Mouse (Mus musculus) limb, embryonic 13.5 days (tissue): ENCODE results near the gene Egfem1. TPM values are rescaled to one million over a fixed set of nuclear protein-coding genes. Genes with fewer than 3 reads are reported as not detected.

Experiments
- ATAC-seq: fragments of 200-750 bp; cut with Nextera tagmentation; 2 replicates; pipeline ENCODE4 v1.8.0; 2017; ENCODE audit warnings: low read depth, moderate number of reproducible peaks, moderate TSS enrichment; ENCODE audit not compliant: low FRiP score
- H3K27ac ChIP-seq: fragments of 300-500 bp; sonication (generic); 2 replicates; pipeline ENCODE4 v1.5.1; 2015; ENCODE audit warnings: inconsistent platforms, mild to moderate bottlenecking, moderate library complexity
- H3K27me3 ChIP-seq: fragments of 300-500 bp; sonication (generic); 2 replicates; pipeline ENCODE4 v1.6.1; 2015; ENCODE audit warnings: mild to moderate bottlenecking, inconsistent platforms
- H3K36me3 ChIP-seq: fragments of 300-500 bp; sonication (generic); 2 replicates; pipeline ENCODE4 v1.6.1; 2015; ENCODE audit warnings: inconsistent platforms, mild to moderate bottlenecking, moderate library complexity
- H3K4me1 ChIP-seq: fragments of 300-500 bp; sonication (generic); 2 replicates; pipeline ENCODE4 v1.6.1; 2015; ENCODE audit warnings: inconsistent platforms
- H3K4me2 ChIP-seq: fragments of 300-500 bp; sonication (generic); replicated peaks from 2 replicates; pipeline ENCODE4 v1.6.1; 2015; ENCODE audit warnings: inconsistent platforms, mild to moderate bottlenecking, moderate library complexity
- H3K4me3 ChIP-seq: fragments of 300-500 bp; sonication (generic); 2 replicates; pipeline ENCODE4 v1.5.1; 2015; ENCODE audit warnings: moderate library complexity, mild to moderate bottlenecking, inconsistent platforms
- H3K9ac ChIP-seq: fragments of 300-500 bp; sonication (generic); 2 replicates; pipeline ENCODE4 v1.6.1; 2015; ENCODE audit warnings: mild to moderate bottlenecking, inconsistent platforms
- H3K9me3 ChIP-seq: fragments of 300-500 bp; sonication (generic); 2 replicates; pipeline ENCODE4 v1.6.1; 2016; ENCODE audit warnings: inconsistent platforms
- WGBS: fragments of 180-500 bp; shearing (Covaris S2); methylation state at CpG from one replicate; pipeline ENCODE4 v1.1.7; 2015; 5-methylcytosine and 5-hydroxymethylcytosine counted together
- polyA plus RNA-seq: library from polyadenylated mRNA; unstranded; fragments of >200 nt; fragmentation: Nextera tagmentation; extraction: Ambion mirVana; gene quantifications from 2 replicates; pipeline ENCODE4 v1.2.1, GENCODE M21; 2015

The Egfem1 gene
- polyA plus RNA-seq, 1 experiment from 2014 or later, result 7.5 TPM

GRCm38 (mm10) chr3:29082996-29083350 lies 1.1 kb downstream of the Egfem1 start:
- H3K4me2 ChIP-seq, result peak overlapping the region; percentile 99
- peaks cover 18% of the 10 kb centered on the region for H3K4me1 ChIP-seq
- no peak overlapping the region for H3K27ac ChIP-seq
- no peaks in the 10 kb centered on the region for H3K9me3 ChIP-seq
- H3K4me3 ChIP-seq, result peak overlapping the region; percentile 57
- no peak for ATAC-seq
- no peaks in the 10 kb centered on the region for H3K36me3 ChIP-seq
- peaks cover 79% of the 10 kb centered on the region for H3K27me3 ChIP-seq
- peak overlapping the region; percentile 63 for H3K9ac ChIP-seq
- WGBS, result 3% methylated on average over 12 of the region's 12 CpGs

- no peak overlapping the region for H3K4me3 ChIP-seq
- no peaks in the 10 kb centered on the region for H3K9me3 ChIP-seq
- H3K9ac ChIP-seq, result no peak overlapping the region
- no peaks in the 10 kb centered on the region for H3K27me3 ChIP-seq
- 62% methylated on average over 2 of the region's 2 CpGs for WGBS
- no peak for ATAC-seq
- H3K4me2 ChIP-seq, result no peak overlapping the region
- H3K27ac ChIP-seq, result no peak overlapping the region
- H3K4me1 ChIP-seq, result no peaks in the 10 kb centered on the region
- no peaks in the 10 kb centered on the region for H3K36me3 ChIP-seq
These were observed 16.6 kb downstream of the Egfem1 start for GRCm38 (mm10) chr3:29098467-29098866.

GRCm38 (mm10) chr3:29106016-29106723 lies 24.3 kb downstream of the Egfem1 start:
- no peak overlapping the region for H3K27ac ChIP-seq
- H3K4me3 ChIP-seq, result no peak overlapping the region
- no peak overlapping the region for H3K4me2 ChIP-seq
- WGBS, result 80% methylated on average over 3 of the region's 3 CpGs
- no peaks in the 10 kb centered on the region for H3K9me3 ChIP-seq
- H3K4me1 ChIP-seq, result no peaks in the 10 kb centered on the region
- no peak for ATAC-seq
- no peak overlapping the region for H3K9ac ChIP-seq
- H3K36me3 ChIP-seq, result no peaks in the 10 kb centered on the region
- no peaks in the 10 kb centered on the region for H3K27me3 ChIP-seq

GRCm38 (mm10) chr3:29107134-29107533 lies 25.3 kb downstream of the Egfem1 start:
- 78% methylated on average over 1 of the region's 1 CpGs for WGBS
- Histone ChIP-seq H3K9me3 (no peaks in the 10 kb centered on the region), H3K4me2 (no peak overlapping the region), H3K36me3 (no peaks in the 10 kb centered on the region), H3K27me3 (no peaks in the 10 kb centered on the region), H3K27ac (no peak overlapping the region), H3K4me1 (no peaks in the 10 kb centered on the region), H3K9ac (no peak overlapping the region), H3K4me3 (no peak overlapping the region)
- ATAC-seq, result no peak

GRCm38 (mm10) chr3:29110321-29110720 lies 28.5 kb downstream of the Egfem1 start:
- 73% methylated on average over 2 of the region's 2 CpGs for WGBS
- Histone ChIP-seq H3K9me3 (no peaks in the 10 kb centered on the region), H3K36me3 (no peaks in the 10 kb centered on the region), H3K4me1 (no peaks in the 10 kb centered on the region), H3K27me3 (no peaks in the 10 kb centered on the region), H3K4me3 (no peak overlapping the region), H3K4me2 (no peak overlapping the region), H3K9ac (no peak overlapping the region), H3K27ac (no peak overlapping the region)
- no peak for ATAC-seq

GRCm38 (mm10) chr3:29114517-29114916 lies 32.7 kb downstream of the Egfem1 start:
- H3K27ac ChIP-seq, result no peak overlapping the region
- no peaks in the 10 kb centered on the region for H3K36me3 ChIP-seq
- 93% methylated on average over 3 of the region's 3 CpGs for WGBS
- ATAC-seq, result no peak
- H3K4me2 ChIP-seq, result no peak overlapping the region
- H3K9ac ChIP-seq, result no peak overlapping the region
- H3K27me3 ChIP-seq, result no peaks in the 10 kb centered on the region
- no peaks in the 10 kb centered on the region for H3K4me1 ChIP-seq
- no peak overlapping the region for H3K4me3 ChIP-seq
- H3K9me3 ChIP-seq, result no peaks in the 10 kb centered on the region

GRCm38 (mm10) chr3:29117379-29117778 lies 35.6 kb downstream of the Egfem1 start:
- no peaks in the 10 kb centered on the region for H3K36me3 ChIP-seq
- H3K4me2 ChIP-seq, result no peak overlapping the region
- WGBS, result 55% methylated on average over 1 of the region's 1 CpGs
- ATAC-seq, result no peak
- no peak overlapping the region for H3K9ac ChIP-seq
- H3K9me3 ChIP-seq, result no peaks in the 10 kb centered on the region
- no peaks in the 10 kb centered on the region for H3K4me1 ChIP-seq
- H3K27me3 ChIP-seq, result no peaks in the 10 kb centered on the region
- no peak overlapping the region for H3K4me3 ChIP-seq
- no peak overlapping the region for H3K27ac ChIP-seq

GRCm38 (mm10) chr3:29122556-29122955 lies 40.7 kb downstream of the Egfem1 start:
- H3K9ac ChIP-seq, result no peak overlapping the region
- H3K4me2 ChIP-seq, result no peak overlapping the region
- H3K4me1 ChIP-seq, result no peaks in the 10 kb centered on the region
- H3K27ac ChIP-seq, result no peak overlapping the region
- H3K4me3 ChIP-seq, result no peak overlapping the region
- H3K9me3 ChIP-seq, result no peaks in the 10 kb centered on the region
- no peak for ATAC-seq
- WGBS, result 82% methylated on average over 1 of the region's 1 CpGs
- H3K36me3 ChIP-seq, result no peaks in the 10 kb centered on the region
- H3K27me3 ChIP-seq, result no peaks in the 10 kb centered on the region

GRCm38 (mm10) chr3:29132054-29132931 lies 50.5 kb downstream of the Egfem1 start:
- no peak overlapping the region for H3K9ac ChIP-seq
- H3K4me2 ChIP-seq, result no peak overlapping the region
- 0 out of 2 replicates have a peak, but pooled peaks cover 10% of the 10 kb centered on the region for H3K27me3 ChIP-seq
- no peak overlapping the region for H3K27ac ChIP-seq
- peaks cover 12% of the 10 kb centered on the region; the same call in 1 of the 2 replicates for H3K4me1 ChIP-seq
- no peaks in the 10 kb centered on the region for H3K9me3 ChIP-seq
- H3K4me3 ChIP-seq, result no peak overlapping the region
- no peak for ATAC-seq
- no peaks in the 10 kb centered on the region for H3K36me3 ChIP-seq
- 92% methylated on average over 2 of the region's 2 CpGs for WGBS

- no peak overlapping the region for H3K27ac ChIP-seq
- peak overlapping the region; percentile 45 for H3K4me2 ChIP-seq
- 0 out of 2 replicates have a peak, but pooled peaks cover 10% of the 10 kb centered on the region for H3K27me3 ChIP-seq
- H3K9ac ChIP-seq, result no peak overlapping the region
- ATAC-seq, result no peak
- H3K9me3 ChIP-seq, result no peaks in the 10 kb centered on the region
- no peaks in the 10 kb centered on the region for H3K36me3 ChIP-seq
- peaks cover 12% of the 10 kb centered on the region; the same call in 1 of the 2 replicates for H3K4me1 ChIP-seq
- 40% methylated on average over 11 of the region's 11 CpGs for WGBS
- H3K4me3 ChIP-seq, result no peak overlapping the region; the same call in 1 of the 2 replicates
These were observed 52.7 kb downstream of the Egfem1 start for GRCm38 (mm10) chr3:29134509-29134908.

- Histone ChIP-seq H3K4me3 (no peak overlapping the region), H3K9ac (no peak overlapping the region), H3K9me3 (no peaks in the 10 kb centered on the region), H3K27me3 (0 out of 2 replicates have a peak, but pooled peaks cover 10% of the 10 kb centered on the region), H3K36me3 (no peaks in the 10 kb centered on the region), H3K27ac (no peak overlapping the region), H3K4me1 (peaks cover 12% of the 10 kb centered on the region; the same call in 1 of the 2 replicates), H3K4me2 (peak overlapping the region; percentile 45; the same call in 1 of the 2 replicates)
- 32% methylated on average over 9 of the region's 9 CpGs for WGBS
- no peak for ATAC-seq
These were observed 53.6 kb downstream of the Egfem1 start for GRCm38 (mm10) chr3:29135176-29136064.
